Mouse (Mus musculus) spleen, postnatal 14 days (tissue): ENCODE results near the gene Ipo4.

Source experiments
- DNase-seq, 2 experiments: peaks; one replicate each; pipeline ENCODE4 v3.0.0; 2021 to 2022; ENCODE audit warnings: low spot score in 2 of 2

Ipo4 gene

GRCm38 (mm10) chr14:55589771-55590448 lies 45.8 kb downstream of the Ipo4 start:
- no peak for DNase-seq

DNA sequence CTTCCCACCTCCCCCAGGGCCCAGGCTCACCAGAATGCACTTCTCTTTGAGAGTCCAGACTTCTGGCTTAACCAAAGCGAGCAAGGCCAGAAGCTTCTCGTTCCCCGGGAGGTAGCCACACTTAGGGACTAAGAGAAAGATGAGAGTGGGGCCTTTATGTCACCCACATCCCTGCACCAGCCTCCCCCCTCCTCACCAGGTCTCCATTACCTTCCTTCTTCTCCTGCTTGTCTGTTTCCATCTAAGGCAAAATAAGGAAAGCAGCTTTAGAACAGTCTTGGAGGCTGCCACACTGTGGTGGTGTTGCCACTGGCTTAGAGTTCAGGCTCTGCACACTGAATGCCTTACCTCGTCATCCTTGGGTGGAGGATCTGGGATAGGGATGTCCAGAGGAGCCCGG lies 46.5 kb downstream of the Ipo4 start:
- no peak for DNase-seq

- DNase-seq = no peak
Measured at GRCm38 (mm10) chr14:55586149-55586548, 49.6 kb downstream of the Ipo4 start.

- DNase-seq = no peak
Measured at GRCm38 (mm10) chr14:55585566-55585960, 50.2 kb downstream of the Ipo4 start.

DNA sequence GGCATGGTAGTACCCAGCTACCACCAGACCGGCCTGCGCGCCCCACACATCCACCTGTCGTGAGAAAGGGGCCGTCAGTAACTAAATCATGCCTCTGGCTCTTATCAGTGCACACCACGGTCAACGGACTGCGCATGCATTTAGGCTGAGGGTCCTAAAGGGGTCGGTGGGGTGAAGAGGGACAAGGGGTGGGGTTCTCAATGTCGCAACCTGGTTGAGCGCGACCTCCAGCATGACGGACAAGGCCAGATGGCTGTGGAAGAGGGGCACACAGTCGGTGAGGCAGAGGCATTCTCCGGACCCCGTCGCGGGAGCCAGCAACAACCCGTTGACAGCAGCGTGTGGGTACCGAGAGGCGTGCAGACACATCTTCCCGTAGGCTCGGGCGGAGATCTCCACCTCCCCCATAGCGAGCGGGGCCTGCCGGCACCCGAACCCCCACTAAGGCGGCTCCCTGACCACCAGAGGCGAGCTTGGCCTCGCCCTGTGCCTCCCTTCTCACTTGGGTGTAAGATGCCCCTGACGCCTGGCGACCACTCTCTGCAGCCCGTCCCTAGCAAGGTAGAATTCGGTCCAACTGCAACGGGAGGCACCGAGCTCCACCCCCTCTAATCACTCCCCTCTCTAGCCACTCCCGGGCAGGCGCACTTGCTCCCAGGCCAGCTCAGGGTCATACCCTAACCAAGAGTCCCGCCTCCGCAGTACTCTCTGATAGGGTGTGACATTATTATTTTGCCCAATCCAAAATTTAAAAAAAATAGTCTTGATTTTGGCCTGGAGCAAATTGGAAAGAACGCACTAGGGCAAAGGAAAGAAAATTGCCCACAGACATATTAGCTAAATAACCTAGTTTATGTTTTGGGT lies 50.8 kb downstream of the Ipo4 start, which contains the start of gene Emc9:
Gene Emc9, minus strand, starts transcription at position 601 of the 864 bp plus-strand sequence.
- DNase-seq = peak; percentile 69 to 71

DNA sequence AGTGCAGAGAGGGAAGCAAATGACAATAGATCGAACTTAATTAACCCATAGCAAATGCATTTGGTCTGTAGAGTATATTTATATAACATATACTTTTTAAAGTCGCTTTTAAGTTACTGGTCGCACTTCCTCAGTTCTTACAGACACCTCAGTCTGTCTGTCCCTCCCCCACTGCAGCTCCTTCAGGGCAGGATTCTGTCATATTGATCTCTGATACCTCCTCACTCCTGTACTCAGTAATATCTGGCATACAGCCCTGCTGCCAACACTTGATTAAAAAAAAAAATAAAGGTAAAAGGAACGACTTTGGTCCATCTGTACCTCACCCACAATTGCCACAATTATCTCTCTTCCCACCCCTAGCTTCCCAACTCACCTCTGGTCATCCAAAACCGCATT lies 51.5 kb downstream of the Ipo4 start:
- no peak for DNase-seq

DNA sequence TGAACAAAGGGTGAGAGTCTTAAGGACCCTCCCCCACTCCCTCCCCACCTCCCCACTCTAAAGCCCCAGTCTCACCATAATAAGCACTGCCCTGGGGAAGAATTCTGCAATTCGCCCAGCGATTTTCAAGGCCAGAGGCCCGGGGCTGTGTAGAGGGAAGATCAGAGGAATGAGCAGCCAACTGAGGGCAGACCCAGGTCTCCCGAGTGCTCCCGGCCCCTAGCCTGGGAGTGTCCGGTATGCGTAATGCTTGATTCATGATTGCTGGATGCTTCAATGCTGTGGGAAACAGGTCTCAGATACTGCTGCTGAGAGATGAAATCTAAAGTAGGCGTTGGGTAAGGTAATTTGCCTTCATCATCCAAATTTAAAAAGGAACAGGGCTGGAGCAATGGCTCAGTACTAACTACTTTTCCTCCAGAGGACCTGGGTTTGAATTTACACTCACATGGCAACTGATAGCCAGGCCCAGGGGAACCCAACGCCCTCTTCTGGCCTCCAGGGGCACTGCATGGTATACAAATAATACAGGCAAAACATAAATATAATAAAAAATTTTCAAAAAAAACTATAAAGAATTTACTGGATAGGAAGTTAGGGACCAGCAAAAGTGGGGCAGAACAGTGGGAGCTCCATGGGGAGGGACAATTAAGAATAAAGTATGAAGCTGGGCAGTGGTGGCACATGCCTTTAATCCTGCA lies 53.6 kb downstream of the Ipo4 start:
- peak in 1 of 2 experiments; percentile 36 for DNase-seq

- DNase-seq = no peak
Measured at GRCm38 (mm10) chr14:55580731-55581130, 55.0 kb downstream of the Ipo4 start.

- DNase-seq = no peak
Measured at GRCm38 (mm10) chr14:55579511-55580496, 56.0 kb downstream of the Ipo4 start.

DNA sequence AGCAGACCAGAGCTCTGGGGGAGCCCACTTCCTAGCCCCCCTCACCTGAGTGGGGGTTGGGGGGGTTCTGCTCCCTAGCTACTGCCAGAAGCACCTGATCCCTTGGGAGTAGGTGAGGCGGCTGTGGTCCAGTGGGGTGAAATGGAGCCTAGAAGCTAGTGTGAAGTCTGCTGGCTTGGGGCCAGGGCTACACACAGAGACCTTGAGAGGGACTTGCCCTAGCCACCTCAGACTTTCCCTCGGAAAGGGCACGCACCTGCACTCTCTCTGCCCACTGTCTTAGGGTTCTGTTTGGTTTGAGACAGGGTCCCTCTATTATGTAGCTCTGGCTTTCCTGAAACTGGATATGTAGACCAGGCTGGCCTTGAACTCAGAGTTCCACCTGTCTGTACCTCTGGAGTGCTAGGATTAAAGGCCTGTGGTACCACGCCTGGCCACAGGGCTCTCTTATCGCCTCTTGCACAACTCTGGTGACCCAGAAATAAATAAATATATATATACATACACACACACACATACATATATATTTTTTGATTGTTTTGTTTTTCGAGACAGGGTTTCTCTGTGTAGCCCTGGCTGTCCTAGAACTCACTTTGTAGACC lies 57.0 kb downstream of the Ipo4 start:
- peak; percentile 31 to 46 for DNase-seq

GRCm38 (mm10) chr14:55577871-55578667 lies 57.7 kb downstream of the Ipo4 start, which contains the start of gene Psme1:
TSS of gene Psme1 (plus strand) at chr14:55578123.
- DNase-seq = peak; percentile 61 to 68

DNA sequence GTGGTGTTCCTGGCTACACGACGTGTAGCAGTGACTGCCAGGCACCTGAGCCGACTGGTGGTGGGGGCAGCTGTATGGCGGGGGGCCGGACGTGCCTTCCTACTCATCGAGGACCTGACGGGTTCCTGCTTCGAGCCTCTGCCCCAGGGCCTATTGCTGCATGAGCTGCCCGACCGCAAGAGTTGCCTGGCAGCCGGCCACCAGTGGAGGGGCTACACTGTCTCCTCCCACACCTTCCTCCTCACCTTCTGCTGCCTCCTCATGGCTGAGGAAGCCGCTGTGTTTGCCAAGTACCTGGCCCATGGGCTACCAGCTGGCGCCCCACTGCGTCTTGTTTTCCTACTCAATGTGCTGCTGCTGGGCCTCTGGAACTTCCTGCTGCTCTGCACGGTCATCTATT lies 59.4 kb downstream of the Ipo4 start:
- no peak for DNase-seq

DNA sequence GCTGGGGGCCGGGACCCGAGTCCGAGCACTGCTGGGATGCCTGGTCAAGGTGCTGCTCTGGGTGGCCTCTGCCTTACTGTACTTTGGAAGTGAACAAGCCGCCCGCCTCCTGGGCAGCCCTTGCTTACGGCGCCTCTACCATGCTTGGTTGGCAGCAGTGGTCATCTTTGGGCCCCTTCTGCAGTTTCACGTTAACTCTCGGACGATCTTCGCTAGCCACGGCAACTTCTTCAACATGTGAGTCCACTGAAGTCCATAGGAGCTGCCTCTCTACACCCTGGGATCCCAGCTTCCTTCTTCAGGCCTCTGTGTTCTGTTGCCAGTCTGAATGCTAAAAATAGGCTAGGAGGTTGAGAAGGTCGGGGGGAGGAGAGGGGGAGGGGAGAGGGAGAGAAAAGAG lies 60.0 kb downstream of the Ipo4 start:
- DNase-seq = no peak
